Mouse (Mus musculus): ENCODE data around the gene Ccl11. TPM values are rescaled to one million over a fixed set of nuclear protein-coding genes. Genes with fewer than 3 reads are reported as not detected.

The Ccl11 gene
- polyA plus RNA-seq, 1 experiment from 2014 or later = 12.4 TPM

DNA sequence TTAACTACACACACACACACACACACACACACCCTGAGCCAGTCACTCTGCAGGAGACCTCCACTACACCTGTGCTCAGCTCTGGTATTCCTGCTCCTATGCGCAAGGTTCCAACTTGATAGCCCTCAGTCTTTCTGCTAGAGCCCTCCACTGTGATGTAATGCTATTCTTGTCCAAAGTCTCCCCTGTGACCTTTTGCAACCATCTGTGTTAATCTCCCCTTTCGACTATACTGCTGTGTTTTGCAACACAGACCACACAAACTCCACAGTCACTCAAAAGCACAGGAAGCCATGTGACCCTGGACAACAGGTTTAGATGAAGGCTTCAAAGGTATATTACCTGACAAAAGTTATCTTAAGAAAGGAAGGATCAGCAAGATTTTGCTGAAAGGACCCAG is 5.8 kb downstream of the Ccl11 start:
- Histone ChIP-seq H3K9ac (no peak overlapping the region), H3K4me2 (no peak overlapping the region), H3K27me3 (no peaks in the 10 kb centered on the region), H3K9me3 (replicated peaks) (no peaks in the 10 kb centered on the region), H3K4me1 (no peaks in the 10 kb centered on the region), H3K4me3 (replicated peaks) (no peak overlapping the region), H3K36me3 (no peaks in the 10 kb centered on the region), H3K27ac (no peak overlapping the region)
- 74% methylated on average over 2 of the region's 2 CpGs for WGBS
- ATAC-seq (replicated peaks; ENCODE audit: low FRiP score) = no peak

DNA sequence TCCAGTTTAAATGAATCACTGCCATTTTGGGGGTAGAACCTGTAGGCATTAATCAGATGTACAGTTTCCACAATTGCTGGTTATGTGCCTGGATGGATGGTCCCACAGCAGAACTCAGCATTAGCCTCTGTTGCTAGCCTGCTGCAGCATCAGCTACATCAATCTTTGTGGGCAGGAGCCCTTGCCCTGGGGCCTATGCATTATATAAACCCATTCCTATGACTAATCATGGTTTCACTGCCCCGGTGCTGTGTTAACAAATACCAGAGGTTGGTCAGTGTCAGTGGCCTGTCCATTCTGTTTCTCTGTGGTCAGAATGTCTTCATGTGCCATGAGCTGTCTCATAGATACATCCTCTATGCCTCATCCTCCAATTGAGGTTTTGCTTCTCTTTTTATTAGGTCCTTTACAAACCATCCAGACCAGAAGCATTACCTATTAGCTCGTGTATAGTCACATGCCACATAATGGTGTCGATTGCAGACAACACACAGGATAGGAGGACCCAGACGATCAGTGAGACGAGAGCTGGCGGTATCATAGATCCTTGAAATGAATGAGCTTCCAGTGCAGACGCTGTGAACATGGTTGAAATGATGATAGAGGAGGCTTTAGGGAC is 9.4 kb downstream of the Ccl11 start:
- WGBS = 67% methylated on average over 7 of the region's 7 CpGs

DNA sequence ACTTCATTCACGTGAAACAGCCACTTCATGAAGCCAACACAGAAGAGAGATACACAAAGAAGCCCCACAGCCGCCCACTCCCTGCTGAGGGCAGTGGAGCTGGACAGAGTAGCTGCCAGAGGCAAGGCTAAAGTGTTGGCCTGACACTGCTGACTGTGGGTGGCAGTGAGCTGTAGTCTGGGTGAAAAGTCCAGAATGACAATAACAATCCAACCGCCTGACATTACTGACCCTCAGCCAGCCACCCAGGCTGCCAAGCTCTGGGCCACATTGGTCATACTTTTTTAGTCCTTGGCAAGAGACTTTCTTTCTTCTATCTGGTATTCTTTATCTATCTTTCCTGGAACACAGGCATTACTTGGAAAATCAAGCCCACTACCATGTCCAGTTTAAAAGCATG is 13.5 kb downstream of the Ccl11 start:
- Histone ChIP-seq H3K9ac (no peak overlapping the region), H3K4me2 (no peak overlapping the region), H3K9me3 (replicated peaks) (no peaks in the 10 kb centered on the region), H3K27ac (no peak overlapping the region), H3K4me1 (no peaks in the 10 kb centered on the region), H3K4me3 (replicated peaks) (no peak overlapping the region), H3K27me3 (no peaks in the 10 kb centered on the region), H3K36me3 (no peaks in the 10 kb centered on the region)
- 80% methylated on average over 3 of the region's 3 CpGs for WGBS
- no peak for ATAC-seq (replicated peaks; ENCODE audit: low FRiP score)

More for the DNA sequence above, 9.4 kb downstream of the Ccl11 start:
- no peak overlapping the region for H3K4me2 ChIP-seq
- ATAC-seq (replicated peaks; ENCODE audit: low FRiP score) = no peak
- H3K4me1 ChIP-seq = no peaks in the 10 kb centered on the region
- H3K36me3 ChIP-seq = no peaks in the 10 kb centered on the region
- H3K4me3 ChIP-seq (replicated peaks) = no peak overlapping the region
- H3K9me3 ChIP-seq (replicated peaks) = no peaks in the 10 kb centered on the region
- no peaks in the 10 kb centered on the region for H3K27me3 ChIP-seq
- H3K27ac ChIP-seq = no peak overlapping the region
- H3K9ac ChIP-seq = no peak overlapping the region

DNA sequence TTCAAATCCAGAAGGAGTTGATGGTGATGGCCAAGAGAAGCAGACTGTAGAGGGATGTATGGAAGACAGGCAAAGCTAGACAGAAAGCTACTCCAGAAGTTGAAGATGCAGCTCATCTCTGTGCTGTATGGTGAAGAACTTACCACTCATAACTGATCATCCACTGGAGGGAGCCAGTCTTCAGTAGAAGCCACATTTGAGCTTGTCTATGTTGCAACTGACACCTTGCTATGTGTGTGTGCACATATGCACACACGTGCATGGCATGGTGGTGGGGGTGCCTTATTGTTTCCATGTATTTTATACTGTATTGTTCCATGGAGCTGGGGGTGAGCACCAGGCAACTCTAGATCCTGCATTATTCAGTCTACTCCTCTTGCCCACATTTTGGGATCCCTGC is 14.8 kb downstream of the Ccl11 start:
- 83% methylated on average over 1 of the region's 1 CpGs for WGBS

DNA sequence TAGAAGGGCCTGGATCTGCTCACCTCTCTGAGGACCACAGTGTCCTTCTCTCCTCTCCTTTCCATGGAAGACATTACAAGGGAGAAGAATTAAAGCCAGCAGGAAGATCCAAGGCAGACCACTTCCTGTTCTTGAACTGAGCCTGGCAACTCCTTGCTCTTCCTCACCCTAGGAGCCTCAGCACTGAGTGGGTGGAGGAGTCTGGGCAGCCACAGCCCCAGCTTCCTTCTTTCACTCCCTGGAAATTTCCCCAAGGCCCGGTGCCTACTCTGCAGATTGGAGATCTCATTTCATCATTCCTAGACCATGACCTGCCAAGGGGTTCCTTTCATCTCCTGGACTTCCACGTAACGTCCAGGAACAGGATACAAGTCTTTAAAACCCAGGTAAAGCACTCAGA is 15.4 kb downstream of the Ccl11 start:
- no peaks in the 10 kb centered on the region for H3K27me3 ChIP-seq
- no peaks in the 10 kb centered on the region for H3K36me3 ChIP-seq
- no peak overlapping the region for H3K9ac ChIP-seq
- no peaks in the 10 kb centered on the region for H3K9me3 ChIP-seq (replicated peaks)
- no peaks in the 10 kb centered on the region for H3K4me1 ChIP-seq
- no peak overlapping the region for H3K4me3 ChIP-seq (replicated peaks)
- 64% methylated on average over 3 of the region's 3 CpGs for WGBS
- no peak overlapping the region for H3K27ac ChIP-seq
- no peak for ATAC-seq (replicated peaks; ENCODE audit: low FRiP score)
- no peak overlapping the region for H3K4me2 ChIP-seq

More for the DNA sequence above, 14.8 kb downstream of the Ccl11 start:
- Histone ChIP-seq H3K9ac (no peak overlapping the region), H3K36me3 (no peaks in the 10 kb centered on the region), H3K27me3 (no peaks in the 10 kb centered on the region), H3K4me2 (no peak overlapping the region), H3K4me3 (replicated peaks) (no peak overlapping the region), H3K9me3 (replicated peaks) (no peaks in the 10 kb centered on the region), H3K27ac (no peak overlapping the region), H3K4me1 (no peaks in the 10 kb centered on the region)
- no peak for ATAC-seq (replicated peaks; ENCODE audit: low FRiP score)

DNA sequence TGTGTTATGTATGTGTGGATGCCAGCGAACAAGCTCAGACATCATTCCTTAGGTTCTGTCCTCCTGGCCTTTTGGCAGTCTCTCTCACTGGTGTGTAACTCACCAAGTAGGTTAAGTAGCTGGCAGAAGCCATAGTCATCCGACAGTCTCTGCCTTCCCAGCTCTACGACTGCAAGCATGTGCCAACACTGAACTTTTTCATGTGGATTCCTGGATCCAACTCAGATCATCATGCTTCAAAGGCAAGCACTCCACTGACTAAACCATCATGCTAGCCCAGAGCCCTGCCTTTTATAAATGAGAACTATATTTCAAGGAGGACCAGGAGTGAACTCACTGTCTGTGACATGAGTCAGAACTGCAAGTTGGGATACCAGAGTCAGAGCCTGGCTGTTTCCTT is 16.1 kb downstream of the Ccl11 start:
- Histone ChIP-seq H3K27me3 (no peaks in the 10 kb centered on the region), H3K27ac (no peak overlapping the region), H3K9ac (no peak overlapping the region), H3K36me3 (no peaks in the 10 kb centered on the region), H3K4me1 (no peaks in the 10 kb centered on the region), H3K9me3 (replicated peaks) (no peaks in the 10 kb centered on the region), H3K4me3 (replicated peaks) (no peak overlapping the region), H3K4me2 (no peak overlapping the region)
- WGBS = 85% methylated on average over 3 of the region's 3 CpGs
- no peak for ATAC-seq (replicated peaks; ENCODE audit: low FRiP score)

DNA sequence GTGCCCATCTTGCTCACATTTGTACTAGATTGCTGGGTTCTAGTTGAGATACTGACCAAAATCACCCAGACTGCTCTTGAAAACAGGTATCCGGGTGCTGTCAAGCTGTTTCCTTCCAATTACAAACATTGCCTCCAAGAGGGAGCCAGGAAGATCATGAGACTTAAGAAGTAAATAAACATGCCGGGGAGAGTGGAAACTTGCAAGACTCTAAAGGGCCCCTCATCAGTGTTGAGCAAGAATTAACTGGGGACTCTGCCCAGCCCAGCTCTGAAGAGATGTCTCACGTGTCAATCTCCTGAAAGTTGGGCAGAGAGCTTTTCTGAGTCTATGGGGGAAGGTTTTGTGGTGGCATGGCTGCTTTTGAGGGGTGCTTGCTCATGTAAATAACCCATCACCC is 19.4 kb downstream of the Ccl11 start:
- H3K27ac ChIP-seq = no peak overlapping the region
- H3K9ac ChIP-seq = no peak overlapping the region
- no peaks in the 10 kb centered on the region for H3K9me3 ChIP-seq (replicated peaks)
- no peak for ATAC-seq (replicated peaks; ENCODE audit: low FRiP score)
- no peak overlapping the region for H3K4me2 ChIP-seq
- H3K4me3 ChIP-seq (replicated peaks) = no peak overlapping the region
- no peaks in the 10 kb centered on the region for H3K27me3 ChIP-seq
- no peaks in the 10 kb centered on the region for H3K36me3 ChIP-seq
- WGBS = 64% methylated on average over 3 of the region's 3 CpGs
- no peaks in the 10 kb centered on the region for H3K4me1 ChIP-seq

DNA sequence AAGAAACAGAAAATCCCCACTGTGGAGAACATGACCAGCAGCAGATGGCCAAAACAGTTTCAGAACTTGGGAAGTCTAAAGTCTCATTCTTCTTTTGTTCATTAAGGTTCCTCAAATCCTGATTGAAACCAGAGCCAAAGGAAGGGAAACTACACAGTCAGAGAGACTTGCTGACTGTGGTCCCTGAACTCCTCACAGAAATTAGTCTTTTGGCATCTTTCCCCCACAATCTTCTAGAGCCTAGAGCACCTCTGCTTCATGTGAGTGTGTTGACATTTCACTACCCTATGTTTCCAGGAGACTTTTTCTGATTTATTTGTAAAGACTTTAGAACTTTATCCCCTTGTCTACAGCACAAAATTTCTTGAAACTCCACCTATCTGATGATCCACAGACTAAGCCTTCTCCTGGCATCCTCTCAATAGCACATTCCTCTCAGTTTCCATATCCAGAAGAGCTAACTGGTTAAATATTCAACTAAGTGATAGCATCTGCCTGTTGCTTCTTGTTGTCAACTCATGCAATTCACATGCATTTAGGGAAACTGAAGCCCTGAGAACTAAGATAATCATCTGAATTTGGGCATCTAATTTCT is 20.6 kb downstream of the Ccl11 start:
- no peak for ATAC-seq (replicated peaks; ENCODE audit: low FRiP score)

DNA sequence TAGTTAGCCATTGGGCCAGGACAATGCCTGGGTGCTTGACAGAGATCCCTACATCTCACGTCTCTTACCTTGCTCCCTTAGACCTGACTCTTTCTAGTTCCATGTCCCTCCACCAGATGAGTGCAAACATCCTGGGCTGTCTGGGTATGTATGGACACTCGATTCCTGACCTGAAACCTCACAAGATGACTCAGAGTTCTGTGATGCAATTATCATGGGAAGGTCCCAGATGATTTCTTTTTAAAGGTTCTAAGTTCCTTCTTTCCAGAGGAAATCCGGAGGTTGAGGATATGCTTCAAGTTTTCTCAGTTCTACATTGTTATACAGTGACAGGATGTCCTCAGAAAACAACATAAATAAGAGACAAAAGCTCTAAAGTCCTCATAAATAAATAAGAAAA is 23.2 kb downstream of the Ccl11 start:
- no peak overlapping the region for H3K4me3 ChIP-seq (replicated peaks)
- H3K36me3 ChIP-seq = no peaks in the 10 kb centered on the region
- H3K4me1 ChIP-seq = no peaks in the 10 kb centered on the region
- no peak overlapping the region for H3K27ac ChIP-seq
- H3K4me2 ChIP-seq = no peak overlapping the region
- no peaks in the 10 kb centered on the region for H3K9me3 ChIP-seq (replicated peaks)
- no peak for ATAC-seq (replicated peaks; ENCODE audit: low FRiP score)
- 74% methylated on average over 3 of the region's 3 CpGs for WGBS
- H3K27me3 ChIP-seq = no peaks in the 10 kb centered on the region
- H3K9ac ChIP-seq = no peak overlapping the region

More for the DNA sequence above, 20.6 kb downstream of the Ccl11 start:
- H3K27ac ChIP-seq = no peak overlapping the region
- H3K4me3 ChIP-seq (replicated peaks) = no peak overlapping the region
- H3K27me3 ChIP-seq = no peaks in the 10 kb centered on the region
- no peaks in the 10 kb centered on the region for H3K9me3 ChIP-seq (replicated peaks)
- H3K4me1 ChIP-seq = no peaks in the 10 kb centered on the region
- H3K4me2 ChIP-seq = no peak overlapping the region
- no peak overlapping the region for H3K9ac ChIP-seq
- no peaks in the 10 kb centered on the region for H3K36me3 ChIP-seq

DNA sequence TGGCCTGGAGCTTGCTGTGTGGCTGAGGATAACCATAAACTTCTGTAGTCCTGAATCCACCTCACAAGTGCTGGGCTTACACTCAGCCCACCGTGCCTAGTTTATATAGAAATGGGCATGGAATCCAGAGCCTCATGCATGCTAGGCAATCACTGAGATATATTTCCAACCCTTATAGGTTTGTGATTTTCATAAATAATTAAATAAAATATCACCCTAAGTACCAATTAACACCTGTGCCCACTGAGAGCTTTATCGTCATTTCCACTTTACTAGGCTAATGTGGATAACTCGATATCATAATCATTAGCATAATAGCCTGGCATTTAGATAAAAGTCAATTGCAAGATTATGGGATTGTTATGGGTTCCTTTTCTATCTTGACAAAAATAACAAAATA is 26.7 kb downstream of the Ccl11 start:
- no peak overlapping the region for H3K4me3 ChIP-seq (replicated peaks)
- no peak overlapping the region for H3K4me2 ChIP-seq
- 93% methylated on average over 3 of the region's 3 CpGs for WGBS
- H3K27ac ChIP-seq = no peak overlapping the region
- no peaks in the 10 kb centered on the region for H3K27me3 ChIP-seq
- H3K9ac ChIP-seq = no peak overlapping the region
- ATAC-seq (replicated peaks; ENCODE audit: low FRiP score) = no peak
- H3K9me3 ChIP-seq (replicated peaks) = no peaks in the 10 kb centered on the region
- no peaks in the 10 kb centered on the region for H3K4me1 ChIP-seq
- H3K36me3 ChIP-seq = no peaks in the 10 kb centered on the region

DNA sequence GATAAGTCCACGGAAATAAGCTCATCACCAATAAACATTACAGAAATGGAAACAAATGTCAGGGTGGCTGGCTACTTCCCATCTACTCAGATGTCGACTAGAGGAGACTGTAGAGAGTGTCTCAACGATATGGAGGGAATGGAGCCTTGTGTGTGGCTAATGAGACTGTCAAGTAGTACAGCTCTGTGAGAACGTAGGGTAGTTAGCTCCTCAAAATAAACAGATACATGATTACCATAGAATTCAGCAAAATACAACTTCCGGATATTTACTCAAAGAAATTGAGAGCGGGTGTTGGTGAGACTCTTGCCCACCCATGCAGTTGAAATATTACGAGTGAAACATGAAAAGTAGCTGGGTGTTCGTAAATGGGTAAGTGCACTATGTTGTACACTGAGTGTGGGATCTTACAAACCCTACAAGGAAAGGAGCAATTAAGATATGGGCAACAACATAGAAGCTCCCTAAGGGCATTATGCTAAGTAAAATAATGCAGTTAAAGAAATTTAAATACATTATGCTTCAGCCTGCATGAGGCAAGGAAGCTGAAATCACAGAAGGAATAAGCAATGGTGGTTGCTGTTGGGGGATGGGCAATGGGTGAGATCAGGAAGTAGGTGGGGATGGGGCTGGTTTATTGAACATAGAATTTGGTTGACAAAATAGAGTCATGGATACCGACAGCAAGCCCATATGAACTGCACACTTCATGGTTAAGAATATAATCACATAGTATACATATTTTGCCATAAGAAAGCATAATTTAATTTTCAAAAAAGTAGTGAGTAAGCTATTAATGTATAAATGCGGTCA is 42.1 kb downstream of the Ccl11 start:
- no peak overlapping the region for H3K27ac ChIP-seq
- ATAC-seq (replicated peaks; ENCODE audit: low FRiP score) = no peak

DNA sequence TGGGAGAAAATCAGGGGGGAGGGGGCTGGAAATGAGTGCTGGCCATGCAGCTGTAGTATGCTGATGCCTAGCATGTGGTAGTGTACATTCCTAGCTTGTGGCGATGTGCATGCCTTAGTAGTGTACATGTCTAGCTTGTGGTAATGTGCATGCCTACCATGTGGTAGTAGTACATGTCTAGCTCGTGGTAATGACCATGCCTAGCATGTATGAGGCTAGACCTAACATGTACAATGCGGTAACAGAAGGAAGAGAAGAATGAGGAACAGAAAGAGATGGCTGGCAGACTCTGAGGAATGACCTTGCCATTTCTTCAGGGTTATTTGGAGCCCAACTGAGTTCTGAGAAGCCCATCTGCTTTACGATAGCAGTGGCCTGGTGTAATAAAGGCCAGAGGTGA is 43.5 kb downstream of the Ccl11 start:
- Histone ChIP-seq H3K4me1 (no peaks in the 10 kb centered on the region), H3K4me3 (replicated peaks) (no peak overlapping the region), H3K27ac (no peak overlapping the region), H3K36me3 (no peaks in the 10 kb centered on the region), H3K9ac (no peak overlapping the region), H3K9me3 (replicated peaks) (0 out of 2 replicates have a peak, but pooled peaks cover 3% of the 10 kb centered on the region), H3K4me2 (no peak overlapping the region), H3K27me3 (no peaks in the 10 kb centered on the region)
- ATAC-seq (replicated peaks; ENCODE audit: low FRiP score) = no peak
- 74% methylated on average over 4 of the region's 4 CpGs for WGBS

More for the DNA sequence above, 42.1 kb downstream of the Ccl11 start:
- Histone ChIP-seq H3K4me1 (no peaks in the 10 kb centered on the region), H3K9ac (no peak overlapping the region), H3K27me3 (no peaks in the 10 kb centered on the region), H3K36me3 (no peaks in the 10 kb centered on the region), H3K9me3 (replicated peaks) (no peaks in the 10 kb centered on the region), H3K4me3 (replicated peaks) (no peak overlapping the region), H3K4me2 (no peak overlapping the region)
- WGBS = 80% methylated on average over 10 of the region's 10 CpGs
